Mouse (Mus musculus) ES-E14 (cell line): ENCODE measurements around the gene Tigar.

ENCODE experiments used
- CHD2 ChIP-seq: IDR thresholded peaks from 2 replicates; pipeline ENCODE4 v1.6.1; 2014; ENCODE audit warnings: mild to moderate bottlenecking, low read depth, low read length, inconsistent platforms
- MAFK ChIP-seq: IDR thresholded peaks from 2 replicates; pipeline ENCODE4 v1.6.1; 2014; ENCODE audit warnings: mild to moderate bottlenecking, low read depth, low read length, inconsistent platforms; ENCODE audit not compliant: insufficient read depth
- ZC3H11A ChIP-seq: IDR thresholded peaks from 2 replicates; pipeline ENCODE4 v1.6.1; 2012; ENCODE audit warnings: low read depth, mild to moderate bottlenecking, inconsistent platforms, low read length, borderline replicate concordance
- ZNF384 ChIP-seq: IDR thresholded peaks from 2 replicates; pipeline ENCODE4 v1.6.1; 2012; ENCODE audit warnings: low read depth, low read length, inconsistent platforms

DNA sequence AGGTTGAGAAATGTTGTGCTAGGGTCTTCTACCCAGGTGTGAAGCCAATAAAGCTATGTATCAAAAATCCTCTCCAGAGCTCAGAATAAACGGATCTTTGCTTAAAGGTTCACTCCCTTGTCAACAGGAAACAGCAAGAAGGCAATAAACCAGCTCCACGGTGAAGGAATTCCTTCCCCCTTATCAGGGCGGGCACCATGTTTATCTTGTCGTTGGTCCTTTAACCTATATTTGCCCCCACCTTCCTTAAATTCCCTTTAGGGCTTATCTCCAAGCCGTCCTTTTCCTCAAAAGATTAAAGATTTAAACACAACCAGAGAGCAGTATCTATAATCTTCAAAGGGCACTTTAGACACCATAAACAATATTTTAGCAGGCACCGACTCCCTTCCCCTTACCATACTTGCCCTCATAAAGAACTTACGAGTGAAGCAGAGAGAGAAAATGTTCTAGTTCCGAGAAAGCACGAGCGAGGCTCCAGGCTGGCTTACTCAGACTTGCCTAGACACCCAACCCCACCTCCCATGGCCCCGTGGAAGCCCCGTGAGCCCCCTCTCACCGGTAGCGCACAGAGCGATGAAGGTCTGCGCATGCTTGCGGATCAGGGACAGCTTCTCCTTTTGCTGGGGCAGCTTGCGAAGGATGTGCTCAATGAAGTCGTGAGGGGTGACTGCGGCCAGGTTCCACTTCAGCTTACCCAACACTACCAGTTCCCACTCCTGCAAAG lies 36.3 kb upstream of the Tigar start:
- TF ChIP-seq CHD2 (no peak), ZC3H11A (no peak), ZNF384 (no peak), MAFK (no peak)
